Mouse (Mus musculus) hindbrain, embryonic 11.5 days (tissue): ENCODE data around the gene A530084C06Rik. TPM values are rescaled to one million over a fixed set of nuclear protein-coding genes. Genes with fewer than 3 reads are reported as not detected.

ENCODE experiments used
- ATAC-seq: fragments of 200-750 bp; cut with Nextera tagmentation; 2 replicates; pipeline ENCODE4 v1.8.0; 2017; ENCODE audit warnings: mild to moderate bottlenecking, moderate TSS enrichment, moderate library complexity; ENCODE audit not compliant: low FRiP score
- DNase-seq: peaks from one replicate; pipeline ENCODE4 v3.0.0-alpha.2; 2015; ENCODE audit warnings: low spot score
- H3K27ac ChIP-seq: fragments of 300-500 bp; sonication (generic); 2 replicates; pipeline ENCODE4 v1.5.1; 2014; ENCODE audit warnings: mild to moderate bottlenecking, low read depth, low read length
- H3K27me3 ChIP-seq: fragments of 300-500 bp; sonication (generic); 2 replicates; pipeline ENCODE4 v1.6.1; 2014; ENCODE audit warnings: mild to moderate bottlenecking, low read length, moderate library complexity, mixed read lengths; ENCODE audit not compliant: control insufficient read depth, insufficient read depth
- H3K36me3 ChIP-seq: fragments of 300-500 bp; sonication (generic); 2 replicates; pipeline ENCODE4 v1.6.1; 2014; ENCODE audit warnings: mild to moderate bottlenecking, low read length, moderate library complexity, mixed read lengths; ENCODE audit not compliant: control insufficient read depth, insufficient read depth
- H3K4me1 ChIP-seq: fragments of 300-500 bp; sonication (generic); replicated peaks from 2 replicates; pipeline ENCODE4 v1.6.1; 2014; ENCODE audit warnings: low read length, mixed read lengths; ENCODE audit not compliant: control insufficient read depth, insufficient read depth
- H3K4me2 ChIP-seq: fragments of 300-500 bp; sonication (generic); replicated peaks from 2 replicates; pipeline ENCODE4 v1.6.1; 2014; ENCODE audit warnings: mild to moderate bottlenecking, low read depth, low read length
- H3K4me3 ChIP-seq: fragments of 300-500 bp; sonication (generic); 2 replicates; pipeline ENCODE4 v1.5.1; 2014; ENCODE audit warnings: low read depth, low read length
- H3K9ac ChIP-seq: fragments of 300-500 bp; sonication (generic); 2 replicates; pipeline ENCODE4 v1.6.1; 2014; ENCODE audit warnings: low read depth, low read length
- H3K9me3 ChIP-seq: fragments of 300-500 bp; sonication (generic); 2 replicates; pipeline ENCODE4 v1.6.1; 2016; ENCODE audit warnings: low read length; ENCODE audit not compliant: control insufficient read depth
- WGBS: fragments of 180-500 bp; shearing (Covaris S2); extraction: QIAGEN DNeasy Blood & Tissue Kit; methylation state at CpG from one replicate; pipeline ENCODE4 v1.1.7; 2014; 5-methylcytosine and 5-hydroxymethylcytosine counted together
- polyA plus RNA-seq: library from polyadenylated mRNA; unstranded; fragments of >200 nt; fragmentation: Nextera tagmentation; extraction: Ambion mirVana; gene quantifications from 2 replicates; pipeline ENCODE4 v1.2.1, GENCODE M21; 2014

Gene A530084C06Rik
- polyA plus RNA-seq, 1 experiment from 2014 or later: not detected

DNA sequence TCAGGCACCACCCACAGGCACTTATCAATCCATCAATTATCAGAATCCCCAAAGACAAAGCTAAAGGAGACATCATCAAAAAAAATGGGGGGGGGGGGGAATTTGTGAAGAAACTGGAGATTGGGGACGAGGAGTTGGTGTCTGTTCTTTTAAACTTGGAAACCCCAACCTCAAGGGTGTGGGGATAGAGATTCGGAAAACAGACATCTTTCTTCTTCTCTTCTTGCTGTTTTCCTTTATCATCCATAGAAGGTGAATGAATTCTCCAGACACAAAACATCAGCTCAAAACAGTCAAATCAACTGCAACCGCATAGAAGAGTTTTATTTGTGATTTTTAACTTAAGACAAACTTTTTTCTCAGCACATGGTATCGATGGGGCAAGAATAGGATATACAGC lies 3.3 kb downstream of the A530084C06Rik start, which contains the start of gene Foxq1:
Foxq1 (plus strand) TSS at position 301 of the 400 bp plus-strand sequence.
- no peak within 1 kb of the TSS for H3K9ac ChIP-seq
- 71% methylated on average over 4 of the region's 4 CpGs for WGBS
- peaks cover 10% of the 10 kb centered on the region; the same call in 1 of the 2 replicates for H3K4me1 ChIP-seq
- DNase-seq (no peak), ATAC-seq (no peak)
- no peak within 1 kb of the TSS for H3K27ac ChIP-seq
- no peaks in the 10 kb centered on the region for H3K36me3 ChIP-seq
- no peak within 1 kb of the TSS for H3K4me3 ChIP-seq
- H3K9me3 ChIP-seq: no peaks in the 10 kb centered on the region
- no peak within 1 kb of the TSS for H3K4me2 ChIP-seq
- peaks cover 62% of the 10 kb centered on the region for H3K27me3 ChIP-seq

DNA sequence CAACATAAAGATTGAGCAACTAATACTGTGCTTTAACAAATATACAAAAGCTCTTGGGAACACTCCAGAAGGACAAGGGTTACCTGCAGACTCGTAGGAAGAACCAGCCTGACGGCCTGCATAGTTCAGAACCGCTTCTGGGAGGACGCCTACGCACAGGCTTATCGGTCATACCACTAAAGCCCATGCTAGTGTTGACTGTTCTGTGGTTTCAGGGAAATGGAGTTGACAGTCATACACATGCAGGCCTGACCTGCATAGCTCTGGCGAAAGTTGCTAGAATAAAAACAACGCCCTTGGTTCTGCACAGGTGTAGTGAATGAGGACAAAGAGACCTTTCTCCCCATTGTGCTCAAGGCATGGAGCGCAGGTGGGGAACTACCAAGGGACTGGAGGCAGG lies 11.5 kb downstream of the A530084C06Rik start:
- no peak for DNase-seq
- H3K9ac ChIP-seq: no peak overlapping the region
- no peaks in the 10 kb centered on the region for H3K4me1 ChIP-seq
- no peak overlapping the region for H3K27ac ChIP-seq
- WGBS: 85% methylated on average over 9 of the region's 9 CpGs
- H3K4me3 ChIP-seq: no peak overlapping the region
- no peaks in the 10 kb centered on the region for H3K9me3 ChIP-seq
- no peaks in the 10 kb centered on the region for H3K36me3 ChIP-seq
- no peaks in the 10 kb centered on the region for H3K27me3 ChIP-seq
- no peak overlapping the region for H3K4me2 ChIP-seq
- no peak for ATAC-seq

DNA sequence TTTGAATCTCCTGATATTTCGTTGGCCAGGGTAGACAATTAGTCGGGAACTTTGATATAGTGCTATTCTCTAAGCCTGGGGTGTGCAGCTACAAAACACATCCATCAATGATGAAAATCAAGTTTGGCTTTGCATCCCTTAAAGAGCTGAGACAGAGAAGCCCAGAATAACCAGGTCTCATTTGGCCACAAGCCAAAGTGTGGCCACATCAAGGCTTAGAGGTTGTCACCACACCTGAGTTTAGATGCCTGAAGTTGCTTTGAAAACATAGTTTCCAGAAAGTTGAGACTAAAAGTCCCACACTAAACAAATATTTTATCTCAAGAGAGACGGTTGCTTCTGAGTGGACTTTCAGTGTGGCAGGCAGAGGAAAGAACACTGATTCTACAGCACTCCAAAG lies 11.9 kb downstream of the A530084C06Rik start:
- Histone ChIP-seq H3K4me2 (no peak overlapping the region), H3K36me3 (no peaks in the 10 kb centered on the region), H3K9ac (no peak overlapping the region), H3K9me3 (no peaks in the 10 kb centered on the region), H3K27me3 (no peaks in the 10 kb centered on the region), H3K4me3 (no peak overlapping the region), H3K4me1 (no peaks in the 10 kb centered on the region), H3K27ac (no peak overlapping the region)
- WGBS: 89% methylated on average over 3 of the region's 3 CpGs
- ATAC-seq (no peak), DNase-seq (no peak)

DNA sequence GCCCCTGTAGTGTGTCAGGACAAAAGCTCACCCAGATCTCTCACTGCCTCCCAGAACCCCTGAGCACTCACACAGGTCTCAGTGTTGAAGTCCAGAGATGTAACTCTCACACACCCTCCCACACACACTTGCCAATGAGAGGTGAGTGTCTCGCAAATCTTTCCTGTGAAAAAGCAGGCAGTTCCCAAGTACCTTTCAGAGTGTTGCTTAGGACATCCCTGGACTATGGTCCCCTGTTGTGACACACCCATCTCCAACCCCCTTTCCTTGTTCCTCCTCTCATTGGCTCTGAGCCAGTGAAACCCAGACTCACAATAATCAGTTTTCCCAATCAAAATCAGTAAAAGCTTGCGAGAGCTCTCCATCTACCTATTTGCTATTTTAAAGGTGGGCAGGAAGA lies 12.3 kb downstream of the A530084C06Rik start:
- 87% methylated on average over 2 of the region's 2 CpGs for WGBS
- no peaks in the 10 kb centered on the region for H3K36me3 ChIP-seq
- no peaks in the 10 kb centered on the region for H3K4me1 ChIP-seq
- H3K9me3 ChIP-seq: no peaks in the 10 kb centered on the region
- H3K9ac ChIP-seq: no peak overlapping the region
- H3K4me2 ChIP-seq: no peak overlapping the region
- no peak overlapping the region for H3K27ac ChIP-seq
- no peaks in the 10 kb centered on the region for H3K27me3 ChIP-seq
- H3K4me3 ChIP-seq: no peak overlapping the region
- ATAC-seq (no peak), DNase-seq (no peak)

DNA sequence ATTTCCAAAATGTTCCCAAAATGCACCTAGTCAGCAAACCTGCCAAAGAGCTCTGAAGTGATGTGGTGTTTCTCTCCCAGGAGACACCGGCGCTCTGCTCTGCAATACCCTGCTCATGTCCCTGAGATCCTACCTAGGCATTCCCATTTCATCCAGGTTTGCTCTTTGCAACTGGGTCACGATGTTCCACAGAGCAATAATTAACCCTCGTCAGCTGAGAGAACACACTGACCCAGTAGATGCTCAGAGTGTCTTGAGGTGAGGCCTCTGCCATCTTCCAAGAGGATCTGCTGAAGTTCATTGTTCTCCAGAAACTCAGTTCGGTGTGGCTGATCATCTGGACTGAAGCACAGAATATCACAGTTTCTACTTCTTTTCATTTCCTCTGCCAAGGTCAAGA lies 16.1 kb downstream of the A530084C06Rik start:
- no peak for ATAC-seq
- no peak overlapping the region for H3K27ac ChIP-seq
- 92% methylated on average over 5 of the region's 5 CpGs for WGBS
- H3K9me3 ChIP-seq: no peaks in the 10 kb centered on the region
- H3K4me3 ChIP-seq: no peak overlapping the region
- H3K27me3 ChIP-seq: no peaks in the 10 kb centered on the region
- H3K4me1 ChIP-seq: no peaks in the 10 kb centered on the region
- no peaks in the 10 kb centered on the region for H3K36me3 ChIP-seq
- H3K9ac ChIP-seq: no peak overlapping the region
- DNase-seq: no peak
- H3K4me2 ChIP-seq: no peak overlapping the region

DNA sequence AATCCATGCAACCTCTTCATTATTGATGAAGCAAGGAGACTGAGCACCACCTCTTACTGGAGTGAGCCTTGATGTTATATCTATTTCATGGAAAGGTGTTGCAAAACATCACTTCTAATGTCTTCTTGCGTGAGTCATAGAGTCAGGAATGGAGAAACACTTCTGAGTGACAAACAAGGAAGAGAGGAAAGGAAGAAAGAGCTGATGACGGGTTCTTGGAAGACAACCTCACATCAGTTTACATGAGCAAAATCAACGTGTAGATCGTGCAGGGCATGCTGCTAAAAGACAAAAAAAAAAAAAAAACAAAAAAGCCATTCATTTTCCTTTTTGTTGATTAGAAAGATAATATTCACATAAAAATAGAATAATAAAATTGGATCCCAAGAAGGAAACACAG lies 24.4 kb downstream of the A530084C06Rik start:
- DNase-seq (no peak), ATAC-seq (no peak)
- Histone ChIP-seq H3K4me2 (no peak overlapping the region), H3K9me3 (no peaks in the 10 kb centered on the region), H3K27me3 (0 out of 2 replicates have a peak, but pooled peaks cover 6% of the 10 kb centered on the region), H3K4me3 (no peak overlapping the region), H3K9ac (no peak overlapping the region), H3K36me3 (no peaks in the 10 kb centered on the region), H3K4me1 (no peaks in the 10 kb centered on the region), H3K27ac (no peak overlapping the region)
- WGBS: 88% methylated on average over 4 of the region's 4 CpGs

DNA sequence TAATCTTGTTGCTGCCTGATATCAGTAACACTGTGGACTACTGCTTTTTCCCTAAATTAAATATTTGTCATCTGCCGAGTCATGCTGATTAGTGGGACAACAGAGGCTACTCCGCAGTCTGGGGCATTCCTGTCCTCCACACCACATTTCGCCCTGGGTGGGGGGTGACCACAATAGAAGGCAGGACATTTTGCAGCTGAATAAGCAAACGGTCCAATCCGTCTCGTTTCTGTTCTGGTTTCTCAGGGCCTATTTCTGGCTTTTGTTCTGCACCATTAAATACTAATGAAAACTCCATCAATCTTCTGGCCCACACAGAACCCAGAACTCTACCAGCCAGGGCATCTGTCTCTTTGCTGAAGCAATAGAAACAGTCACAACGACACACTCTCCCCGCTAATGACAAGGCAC lies 27.5 kb downstream of the A530084C06Rik start:
- Histone ChIP-seq H3K9me3 (no peaks in the 10 kb centered on the region), H3K4me3 (no peak overlapping the region), H3K4me2 (no peak overlapping the region), H3K36me3 (no peaks in the 10 kb centered on the region), H3K27me3 (0 out of 2 replicates have a peak, but pooled peaks cover 7% of the 10 kb centered on the region), H3K27ac (no peak overlapping the region), H3K9ac (no peak overlapping the region), H3K4me1 (no peaks in the 10 kb centered on the region)
- ATAC-seq: peak; percentile 91
- WGBS: 17% methylated on average over 8 of the region's 8 CpGs
- peak; percentile 24 for DNase-seq

DNA sequence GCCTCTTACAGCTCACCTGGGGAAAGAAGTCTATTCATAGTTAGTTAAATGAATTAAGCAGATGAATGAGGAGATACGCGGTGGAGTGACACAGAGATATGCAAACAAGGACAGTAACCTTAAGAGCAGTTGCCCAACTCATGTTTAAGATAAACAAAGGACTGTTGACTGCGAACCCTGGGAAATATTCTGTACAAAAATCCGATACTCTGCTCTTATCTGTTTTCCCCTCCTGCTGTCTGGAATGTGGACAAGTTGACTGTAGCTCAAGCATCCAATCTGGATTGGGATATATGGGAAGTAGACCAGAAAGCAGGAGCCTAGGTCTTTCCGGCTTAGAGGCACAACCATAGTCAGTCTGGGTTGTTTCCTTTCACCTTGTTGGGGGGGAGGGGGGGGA lies 27.9 kb downstream of the A530084C06Rik start:
- Histone ChIP-seq H3K27ac (no peak overlapping the region), H3K4me3 (no peak overlapping the region), H3K9me3 (no peaks in the 10 kb centered on the region), H3K9ac (no peak overlapping the region), H3K27me3 (0 out of 2 replicates have a peak, but pooled peaks cover 7% of the 10 kb centered on the region), H3K4me2 (no peak overlapping the region), H3K4me1 (no peaks in the 10 kb centered on the region), H3K36me3 (no peaks in the 10 kb centered on the region)
- ATAC-seq (peak; percentile 30; the same call in 1 of the 2 replicates), DNase-seq (no peak)
- 79% methylated on average over 5 of the region's 5 CpGs for WGBS

DNA sequence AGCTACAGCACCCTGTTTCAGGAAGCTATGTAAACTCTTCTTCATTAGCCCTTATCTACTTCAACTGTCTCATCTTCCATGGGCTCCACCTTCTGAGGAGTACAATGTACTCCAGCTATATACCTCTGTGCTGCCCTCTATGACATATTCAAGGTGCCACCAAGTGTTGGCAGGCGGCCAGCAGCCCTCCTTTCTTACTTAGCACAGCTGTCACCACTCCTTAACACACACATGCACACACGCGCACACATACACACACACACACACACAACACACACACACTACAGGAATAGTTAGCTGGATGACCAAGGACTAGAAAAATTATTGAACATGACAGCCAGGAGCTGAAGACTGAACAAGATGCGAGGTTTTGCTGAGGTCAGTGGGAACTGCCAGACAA lies 34.2 kb downstream of the A530084C06Rik start:
- no peaks in the 10 kb centered on the region for H3K4me1 ChIP-seq
- H3K4me3 ChIP-seq: no peak overlapping the region
- ATAC-seq (no peak), DNase-seq (no peak)
- no peak overlapping the region for H3K9ac ChIP-seq
- WGBS: 95% methylated on average over 4 of the region's 4 CpGs
- H3K36me3 ChIP-seq: no peaks in the 10 kb centered on the region
- H3K27me3 ChIP-seq: 0 out of 2 replicates have a peak, but pooled peaks cover 3% of the 10 kb centered on the region
- no peak overlapping the region for H3K27ac ChIP-seq
- H3K9me3 ChIP-seq: no peaks in the 10 kb centered on the region
- no peak overlapping the region for H3K4me2 ChIP-seq
